Mouse (Mus musculus): ENCODE measurements around the gene Hemk1.

Hemk1 gene

DNA sequence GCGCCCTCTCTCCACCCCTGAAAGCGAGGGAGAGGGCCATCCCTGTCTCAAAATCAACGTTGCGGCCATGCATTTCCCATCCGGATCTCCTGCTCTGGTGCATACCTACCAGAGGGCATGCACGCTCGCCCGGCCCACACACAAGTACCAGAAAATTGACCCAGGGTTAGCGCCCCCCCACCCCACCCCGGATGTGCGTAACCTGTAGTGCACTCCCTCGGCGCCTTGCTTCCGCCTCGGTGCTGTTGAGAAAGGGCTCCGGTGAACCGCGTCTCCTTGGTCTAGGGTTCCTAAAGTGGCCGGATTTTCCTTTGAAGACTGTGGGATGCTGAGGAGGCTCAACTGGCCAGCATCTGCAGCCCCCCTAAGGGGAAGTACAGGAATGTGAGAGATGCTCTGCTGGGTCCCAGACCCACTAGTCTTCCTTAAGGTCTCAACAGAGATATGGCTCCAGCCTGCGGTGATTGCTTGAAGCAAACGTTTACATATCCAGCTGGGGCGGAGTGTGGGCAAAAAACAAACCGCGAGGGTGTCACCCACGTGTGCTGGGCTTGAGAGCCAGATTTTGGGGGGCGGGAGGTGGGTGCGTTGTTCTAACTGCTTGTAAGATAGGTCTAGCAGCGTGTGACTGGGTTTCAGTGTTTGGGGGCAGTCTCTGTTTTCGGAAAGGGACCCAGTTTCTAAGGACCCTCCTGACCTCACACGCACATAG lies at the start of gene Hemk1:
TSS of gene Hemk1 (minus strand) at position 179 of the 712 bp plus-strand sequence.
- peak; percentile 79 for DNase-seq

DNA sequence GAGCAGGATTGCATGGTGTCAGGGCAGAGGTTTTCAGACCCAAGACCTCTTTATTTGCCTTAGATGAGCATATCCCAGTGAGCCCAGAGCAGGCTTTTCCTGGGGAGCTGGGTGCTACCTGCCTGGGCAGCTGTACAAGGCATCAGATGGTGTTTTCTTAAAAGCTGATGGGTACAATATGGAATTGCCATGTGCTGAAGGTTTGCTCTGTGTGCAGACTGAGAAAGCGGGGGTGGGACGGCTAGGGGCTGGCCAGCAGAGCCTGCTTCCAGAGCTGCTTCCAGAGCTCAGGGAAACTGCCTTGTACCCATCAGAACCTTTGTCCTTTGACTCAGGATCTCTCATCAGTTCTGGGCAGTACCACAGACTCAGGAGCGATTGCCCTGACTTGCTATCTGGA lies 49.6 kb upstream of the Hemk1 start:
- DNase-seq: peak; percentile 44

DNA sequence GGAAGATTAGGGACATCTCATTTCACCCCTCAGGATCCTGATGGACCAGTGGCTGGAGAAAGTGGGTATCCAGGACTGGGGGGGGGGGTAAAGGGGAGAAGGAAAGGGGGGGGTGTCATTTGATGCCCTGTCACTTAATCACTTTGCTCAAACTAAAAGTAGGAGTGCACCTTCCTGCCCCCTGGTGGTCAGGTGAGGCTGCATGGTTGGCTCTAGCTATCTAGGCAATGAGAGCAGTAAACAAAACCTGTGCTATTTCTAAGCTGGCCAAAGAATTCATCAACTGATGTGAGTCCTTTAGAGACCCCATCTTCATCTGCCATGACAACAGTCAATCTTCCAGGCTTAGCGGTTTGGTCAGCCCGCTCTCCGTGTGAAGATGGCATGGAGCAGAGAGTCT lies 48.6 kb upstream of the Hemk1 start:
- no peak for DNase-seq

DNA sequence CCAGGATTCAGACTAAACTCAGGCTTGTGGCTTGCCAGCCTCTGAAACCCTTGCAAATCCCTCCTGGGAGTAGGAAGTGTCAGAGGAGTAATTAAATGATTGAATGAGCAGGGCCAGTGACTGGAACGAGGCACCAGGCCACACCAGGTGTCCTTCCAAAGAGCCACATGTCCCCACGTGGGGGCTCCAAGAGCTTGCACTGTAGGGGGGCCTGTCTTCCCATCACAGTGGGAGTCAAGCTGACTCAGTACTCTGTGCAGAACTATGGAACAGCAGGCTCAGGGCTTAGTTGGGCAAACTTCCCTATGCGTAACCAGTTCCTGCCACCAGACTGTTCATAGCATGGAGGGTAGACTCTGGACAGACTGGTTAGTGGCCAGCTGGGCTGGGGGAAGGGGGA lies 46.2 kb upstream of the Hemk1 start:
- DNase-seq: no peak

DNA sequence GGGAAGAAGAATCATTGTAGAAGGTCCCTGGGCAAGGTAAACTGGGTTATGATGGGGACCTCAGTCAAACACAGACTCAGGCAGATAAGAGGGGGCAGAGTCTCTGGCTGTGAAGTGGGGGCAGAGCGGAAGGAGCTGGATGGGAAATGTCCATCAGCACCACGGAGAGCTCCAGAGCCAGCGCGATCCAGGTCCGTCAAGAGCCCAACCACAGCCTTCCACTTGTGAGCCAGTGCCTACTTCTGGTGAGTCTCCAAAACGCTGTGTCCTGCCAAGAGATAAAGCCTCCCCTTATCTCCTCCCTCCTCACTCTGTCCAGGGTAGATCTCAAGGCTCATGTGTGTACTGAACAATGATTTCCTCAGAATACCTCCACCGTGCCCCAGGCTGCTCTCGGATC lies 43.6 kb upstream of the Hemk1 start:
- DNase-seq: no peak

DNA sequence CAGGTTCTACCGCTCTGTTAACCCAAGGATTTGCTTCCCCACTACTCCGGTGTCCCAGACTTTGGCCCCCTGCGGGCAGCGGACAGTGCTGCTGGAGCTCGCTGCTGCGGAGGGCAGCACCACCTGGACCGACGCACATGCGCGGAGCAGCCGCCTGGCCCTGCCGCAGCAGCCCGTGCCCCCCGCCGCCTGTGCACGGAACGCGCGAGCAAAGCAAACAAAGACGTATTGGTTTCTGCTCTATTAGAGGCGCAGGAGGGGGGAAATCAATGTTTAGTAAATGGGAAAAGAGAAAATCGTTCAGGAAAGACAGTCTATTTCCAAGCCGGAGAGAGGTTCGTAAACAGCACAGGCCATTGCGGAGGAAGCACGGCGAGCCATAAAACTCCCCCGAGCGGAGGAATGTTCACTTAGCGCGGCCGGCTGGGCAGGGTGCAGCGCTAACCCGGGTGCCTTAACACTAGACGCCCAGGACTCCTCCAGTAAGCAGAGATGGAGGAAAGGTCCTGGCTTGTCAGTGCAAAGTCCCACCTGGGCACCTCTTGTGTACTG lies 39.9 kb upstream of the Hemk1 start:
- DNase-seq: no peak

DNA sequence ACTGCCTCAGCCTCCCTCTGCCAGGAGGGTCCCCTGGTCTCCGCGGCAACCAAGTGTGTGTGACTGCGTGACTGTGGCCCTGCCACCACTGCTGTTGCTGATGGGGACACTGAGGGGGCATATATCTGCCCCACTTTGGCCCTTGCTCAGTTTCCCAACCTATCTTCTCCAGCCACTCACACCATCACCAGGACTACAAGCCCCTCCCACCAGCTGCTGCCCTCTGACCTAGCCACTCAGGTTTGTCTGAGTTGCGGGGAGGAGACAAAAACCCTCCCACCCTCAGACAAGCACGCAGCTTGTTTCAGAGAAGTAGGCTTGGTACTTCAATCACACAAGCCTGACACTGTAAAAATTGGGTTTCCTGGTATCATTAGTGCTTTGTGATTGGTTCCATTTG lies 37.3 kb upstream of the Hemk1 start:
- no peak for DNase-seq

DNA sequence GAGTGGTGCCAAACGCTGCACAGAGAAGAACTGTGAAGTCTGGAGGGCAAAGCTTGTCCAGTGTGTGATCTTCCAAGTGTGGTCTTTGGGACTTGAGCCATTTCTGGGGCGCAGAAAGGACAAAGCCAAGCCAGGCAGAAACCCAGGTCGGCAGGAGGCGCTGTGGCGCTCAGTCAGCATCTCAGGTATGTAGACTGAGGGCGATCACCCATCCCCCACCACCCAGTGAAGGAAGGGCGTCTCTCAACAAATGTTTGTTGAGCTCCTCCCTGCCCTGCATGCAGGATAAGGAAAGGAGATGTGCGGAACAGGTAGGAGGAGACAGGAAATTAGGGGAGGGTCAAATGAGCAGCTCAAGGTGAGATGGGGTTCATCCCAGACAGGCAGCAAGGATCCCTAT lies 36.5 kb upstream of the Hemk1 start:
- DNase-seq: no peak

DNA sequence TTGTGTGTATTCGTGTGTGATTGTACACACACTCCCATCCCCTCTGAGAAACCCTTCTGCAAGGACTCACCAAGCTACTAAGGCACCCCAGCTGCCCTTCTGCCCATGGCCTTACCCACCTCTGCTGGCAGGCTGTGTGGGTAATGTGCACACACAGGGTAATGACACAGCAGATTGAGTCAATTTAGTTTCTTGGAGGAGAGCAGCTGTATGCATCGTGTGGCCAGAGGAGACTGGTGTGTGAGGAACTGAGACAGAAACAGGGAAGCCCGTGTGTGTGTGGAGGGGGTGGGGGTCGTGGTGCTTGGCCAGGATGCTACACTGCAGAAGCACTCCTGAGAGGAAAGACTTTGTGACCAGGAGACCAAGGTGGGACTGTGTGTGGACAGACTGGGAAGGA lies 34.3 kb upstream of the Hemk1 start:
- no peak for DNase-seq

DNA sequence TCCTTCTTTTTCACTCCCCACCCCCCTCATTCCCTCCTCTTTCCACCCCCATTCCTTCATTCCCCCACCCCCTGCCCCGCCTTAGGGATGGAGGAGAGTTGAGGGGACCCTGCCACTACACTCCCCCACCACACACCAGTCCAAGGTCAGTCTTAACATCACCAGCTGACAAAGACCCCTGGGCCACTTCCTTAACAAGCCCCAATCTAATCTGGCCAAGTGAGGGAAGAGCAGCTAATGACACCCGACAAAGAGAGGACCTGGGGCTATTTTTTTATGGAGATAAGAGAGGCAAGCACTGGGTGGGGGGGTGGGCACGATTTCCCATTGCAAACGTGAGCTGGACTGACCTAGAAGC lies 31.9 kb upstream of the Hemk1 start:
- DNase-seq: no peak

DNA sequence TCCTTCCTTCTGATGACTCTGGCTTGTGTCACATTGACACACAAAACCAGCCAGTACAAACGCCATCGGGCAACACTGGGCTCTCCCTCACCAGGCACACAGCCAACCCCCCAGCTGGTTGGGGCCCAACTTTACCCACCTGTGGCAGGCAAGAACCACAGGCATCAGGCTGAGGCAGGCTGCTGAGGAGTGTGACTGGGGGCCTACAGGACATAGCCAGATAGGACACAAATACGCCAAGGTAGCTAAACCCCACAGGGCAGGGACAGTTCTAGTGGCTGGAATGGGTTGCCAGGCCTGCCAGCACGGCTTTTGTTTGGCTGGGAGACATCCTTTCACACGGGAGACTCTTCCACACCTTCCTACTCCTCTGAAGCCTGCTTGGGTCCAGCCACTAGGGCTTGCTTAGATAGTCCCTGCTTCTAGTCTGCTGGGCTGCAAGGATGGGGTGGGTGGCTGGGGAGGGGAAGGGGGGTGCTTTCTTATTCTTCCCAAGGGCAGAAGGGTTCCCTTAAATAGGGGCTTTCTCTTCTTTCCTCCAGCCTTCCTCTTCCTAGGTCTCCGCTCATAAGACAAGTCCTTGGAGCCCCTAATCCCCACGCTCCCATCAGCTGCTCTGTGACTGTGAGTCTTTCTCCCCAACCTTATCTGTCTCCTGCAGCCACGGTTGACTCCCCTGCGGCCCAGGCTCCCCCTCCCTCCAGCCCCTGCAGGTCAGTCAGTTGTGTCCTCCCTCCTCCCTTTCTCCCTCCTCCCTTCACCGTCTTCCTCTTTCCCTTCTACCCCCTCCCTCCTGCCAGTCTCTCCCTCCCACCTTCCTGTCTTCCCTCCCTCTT lies 31.3 kb upstream of the Hemk1 start:
- DNase-seq: no peak

DNA sequence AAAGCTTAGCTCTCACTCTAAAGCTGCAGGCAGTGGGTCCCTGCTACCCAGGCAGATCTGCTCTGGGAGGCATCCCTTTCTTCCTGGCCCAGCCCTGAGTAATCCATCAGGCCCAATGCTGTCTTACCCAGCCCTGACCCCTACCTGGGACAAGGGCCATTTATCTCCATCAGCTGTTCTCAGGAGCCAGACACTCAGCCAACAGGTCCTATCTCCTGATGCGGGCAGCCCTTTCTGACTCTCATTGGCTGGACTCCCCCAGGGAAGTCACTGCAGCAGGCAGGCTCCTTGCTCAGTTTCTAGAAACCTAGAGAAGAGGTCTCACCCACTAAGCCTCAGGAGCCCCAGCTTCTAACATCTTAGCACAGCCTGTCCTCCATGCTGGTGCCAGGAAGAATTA lies 30.2 kb upstream of the Hemk1 start:
- no peak for DNase-seq

DNA sequence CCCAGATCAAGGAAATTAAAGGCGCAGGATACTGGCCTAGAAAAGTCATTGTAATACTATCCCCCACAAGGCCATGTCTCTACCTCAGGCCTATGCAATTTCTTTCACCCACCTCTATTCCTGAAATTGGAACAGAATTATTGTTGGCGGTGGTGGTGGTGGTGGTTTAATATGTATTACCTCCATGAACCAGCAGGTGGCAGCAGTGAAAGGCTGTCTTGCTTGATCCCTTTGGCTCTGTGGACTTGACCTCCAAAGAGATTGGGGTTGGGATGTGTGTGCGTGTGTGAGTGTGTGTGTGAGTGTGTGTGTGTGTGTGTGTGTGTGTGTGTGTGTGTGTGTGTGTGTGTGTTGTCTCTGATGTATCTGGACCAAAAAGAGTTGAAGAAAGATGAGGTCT lies 28.5 kb upstream of the Hemk1 start:
- no peak for DNase-seq

DNA sequence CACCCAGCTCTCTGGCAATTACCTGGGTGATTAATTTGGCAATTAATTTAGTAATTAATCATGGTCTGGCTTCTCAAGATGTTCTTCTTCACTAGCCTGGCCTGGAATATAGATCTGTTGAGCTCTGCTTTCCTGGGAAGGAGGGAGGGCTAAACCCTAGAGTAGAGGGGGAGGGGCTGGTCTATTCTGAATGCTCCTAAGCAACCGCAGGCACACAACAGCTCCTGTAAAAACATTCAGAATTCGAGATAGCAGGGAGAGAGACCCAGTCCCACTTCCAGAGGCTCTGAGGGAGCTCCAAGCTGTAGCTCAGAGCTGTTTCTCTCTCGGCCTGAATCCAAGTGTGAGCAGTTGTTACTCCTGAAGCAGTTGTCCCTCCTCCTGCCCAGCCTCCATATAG lies 22.8 kb upstream of the Hemk1 start:
- no peak for DNase-seq

DNA sequence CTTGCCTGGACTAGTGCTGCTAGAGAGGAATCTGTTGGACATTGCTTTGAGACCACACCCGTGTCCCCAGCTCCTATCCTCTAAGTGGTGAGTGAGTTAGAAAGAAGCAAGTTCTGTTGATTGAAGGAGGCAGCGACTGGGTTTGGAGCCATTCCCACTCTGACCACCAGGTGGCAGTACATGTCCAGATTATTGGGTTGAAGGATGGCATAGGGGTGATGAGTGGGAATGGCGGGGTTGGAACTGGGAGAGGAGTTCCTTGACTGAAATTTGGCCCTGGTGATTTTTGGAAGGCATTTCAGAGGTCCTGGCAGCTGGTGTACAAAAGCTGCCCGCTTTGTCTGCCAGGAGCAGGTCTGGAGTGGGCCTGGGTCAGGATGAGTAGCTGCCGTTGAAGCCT lies 19.5 kb upstream of the Hemk1 start:
- peak; percentile 43 for DNase-seq

DNA sequence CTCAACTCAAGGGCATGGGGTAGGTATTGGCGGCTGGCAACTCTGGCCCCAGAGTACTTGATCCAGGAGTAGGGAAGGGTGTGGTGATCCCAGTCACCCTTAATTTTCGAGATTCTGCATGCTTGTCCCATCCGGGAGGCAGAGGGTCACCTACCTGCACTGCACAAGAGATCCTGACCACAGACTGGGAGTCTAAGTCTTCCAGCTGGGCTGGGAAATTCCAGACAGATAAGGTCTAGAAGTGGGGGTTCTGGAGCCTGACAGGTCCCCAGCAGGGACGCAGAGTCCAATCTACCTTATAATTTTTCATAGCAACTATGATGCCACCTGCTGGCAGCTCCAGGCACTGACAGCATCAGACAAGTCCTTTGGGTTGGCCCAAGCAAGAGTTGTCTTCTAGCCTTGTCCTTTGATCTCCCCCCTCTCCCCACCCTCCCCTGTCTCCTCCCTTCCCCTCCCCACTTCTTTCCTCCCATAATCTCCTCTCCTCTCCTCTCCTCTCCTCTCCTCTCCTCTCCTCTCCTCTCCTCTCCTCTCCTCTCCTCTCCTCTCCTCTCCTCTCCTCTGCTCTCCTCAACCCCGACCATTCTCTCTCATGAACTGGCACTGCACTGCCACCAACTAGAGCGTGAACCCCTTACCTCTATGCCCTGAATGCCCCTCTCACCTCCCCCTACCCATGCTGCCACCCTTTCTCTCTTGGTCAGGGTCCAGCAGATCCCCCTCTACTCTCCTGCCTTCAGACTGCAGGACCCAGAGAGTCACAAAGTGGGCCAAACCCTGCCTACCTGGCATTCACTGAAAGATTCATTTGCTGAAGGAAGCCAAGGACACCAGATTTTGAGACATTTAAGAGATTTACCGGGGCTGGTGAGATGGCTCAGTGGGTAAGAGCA lies 18.0 kb upstream of the Hemk1 start:
- peak; percentile 49 for DNase-seq

DNA sequence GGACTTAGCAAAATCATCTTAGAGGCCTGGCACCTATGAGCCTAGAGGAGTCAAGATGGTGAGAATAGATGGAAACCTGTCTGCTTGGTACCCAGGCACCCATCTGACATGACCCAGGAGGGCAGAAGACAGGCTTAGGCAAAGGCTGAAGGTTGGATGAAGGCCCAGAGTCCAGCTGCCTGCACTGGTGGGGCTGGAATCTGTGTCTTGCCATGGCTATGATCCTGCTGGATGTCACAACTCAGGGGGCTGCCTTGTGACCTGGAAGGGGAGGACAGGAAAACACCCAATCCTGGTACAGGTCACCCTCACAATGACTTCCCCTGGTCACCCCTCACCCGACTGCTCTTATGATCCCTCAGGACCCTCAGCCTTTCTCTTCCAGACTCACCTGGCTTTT lies 16.7 kb upstream of the Hemk1 start:
- DNase-seq: no peak

DNA sequence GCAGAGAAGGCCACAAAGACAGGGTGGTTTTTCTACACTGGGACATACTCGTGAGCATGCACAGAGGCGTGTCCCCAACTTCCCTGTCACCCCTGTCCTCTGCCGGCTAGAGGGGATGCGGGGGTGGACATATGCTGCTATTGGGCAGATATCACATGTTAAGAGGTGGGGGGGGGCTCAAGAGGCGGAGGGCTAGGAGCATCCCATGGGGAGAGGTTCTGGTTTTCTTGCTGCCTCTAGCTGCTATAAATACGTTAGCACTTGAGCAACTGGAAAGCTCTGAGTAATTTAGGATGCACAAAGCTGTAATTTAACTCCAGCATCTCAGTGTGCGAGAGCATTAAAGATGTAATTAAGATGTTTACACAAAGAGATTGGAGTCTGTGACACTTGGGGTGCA lies 11.2 kb upstream of the Hemk1 start:
- DNase-seq: no peak

DNA sequence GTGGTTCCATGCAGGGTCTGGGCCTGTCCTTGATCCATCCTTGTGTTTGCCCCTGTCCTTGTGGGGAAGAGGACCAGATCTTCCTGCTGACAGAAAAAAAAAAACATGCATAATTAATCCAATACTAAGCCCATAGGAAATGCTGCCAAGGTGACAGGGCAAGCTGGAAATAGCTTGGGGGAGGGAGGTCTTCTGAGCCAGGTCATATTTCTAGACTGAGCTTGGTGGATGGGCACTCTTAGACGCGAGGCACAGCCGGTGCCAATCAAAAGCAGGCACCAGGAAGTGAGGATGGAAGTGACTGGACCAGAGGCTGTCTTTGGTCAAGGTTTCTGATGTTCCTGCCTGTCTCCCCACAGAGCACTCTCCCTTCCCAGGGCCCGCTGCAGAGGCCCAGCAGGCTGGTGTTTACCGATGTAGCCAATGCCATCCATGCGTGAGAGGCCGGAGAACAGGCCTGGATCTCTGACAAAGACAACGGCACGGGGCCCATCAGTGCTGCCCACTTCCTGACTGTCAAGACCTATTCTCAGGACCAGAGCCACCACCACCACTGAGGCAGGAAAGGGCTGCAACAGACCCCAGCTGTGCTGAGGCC lies 9.5 kb upstream of the Hemk1 start:
- no peak for DNase-seq

DNA sequence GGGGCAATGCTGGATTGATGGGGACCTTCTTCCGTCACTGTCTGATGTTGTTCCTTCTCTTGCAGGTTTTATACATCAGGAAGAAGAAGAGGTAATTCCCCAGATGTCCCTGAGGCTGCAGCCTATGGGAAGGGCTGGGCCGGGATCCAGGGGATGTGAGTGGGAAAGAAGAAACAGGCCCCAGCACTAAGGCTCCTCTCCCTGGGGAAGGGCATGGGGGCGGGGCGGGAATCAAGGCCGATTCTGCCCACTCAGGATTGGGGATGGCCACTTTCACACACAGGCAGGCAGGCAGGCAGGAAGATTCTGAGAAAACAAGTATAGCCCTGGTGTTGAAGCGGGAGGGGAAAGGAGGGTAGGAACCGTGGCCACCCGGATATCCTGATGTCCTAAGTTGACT lies 7.9 kb upstream of the Hemk1 start:
- DNase-seq: no peak

DNA sequence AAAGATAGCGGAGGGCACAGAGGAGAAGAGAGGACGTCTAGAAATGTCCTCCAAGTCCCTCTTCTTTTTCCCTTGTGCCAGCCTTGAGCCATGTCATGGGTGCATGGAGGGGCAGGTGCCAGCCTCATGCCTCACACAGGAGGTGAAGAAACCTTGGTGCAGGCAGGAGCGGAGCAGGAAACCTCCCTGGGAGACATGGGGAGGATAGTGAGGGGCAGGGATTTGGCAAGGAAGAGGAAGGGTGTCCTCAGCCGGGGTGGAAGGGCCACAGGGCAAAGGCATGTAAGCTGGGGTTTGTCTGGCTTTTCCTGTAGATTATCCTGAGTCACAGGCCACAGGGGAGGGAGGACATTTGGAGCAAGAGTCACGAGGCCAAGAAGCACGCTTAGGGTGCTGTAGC lies 5.9 kb upstream of the Hemk1 start:
- no peak for DNase-seq

DNA sequence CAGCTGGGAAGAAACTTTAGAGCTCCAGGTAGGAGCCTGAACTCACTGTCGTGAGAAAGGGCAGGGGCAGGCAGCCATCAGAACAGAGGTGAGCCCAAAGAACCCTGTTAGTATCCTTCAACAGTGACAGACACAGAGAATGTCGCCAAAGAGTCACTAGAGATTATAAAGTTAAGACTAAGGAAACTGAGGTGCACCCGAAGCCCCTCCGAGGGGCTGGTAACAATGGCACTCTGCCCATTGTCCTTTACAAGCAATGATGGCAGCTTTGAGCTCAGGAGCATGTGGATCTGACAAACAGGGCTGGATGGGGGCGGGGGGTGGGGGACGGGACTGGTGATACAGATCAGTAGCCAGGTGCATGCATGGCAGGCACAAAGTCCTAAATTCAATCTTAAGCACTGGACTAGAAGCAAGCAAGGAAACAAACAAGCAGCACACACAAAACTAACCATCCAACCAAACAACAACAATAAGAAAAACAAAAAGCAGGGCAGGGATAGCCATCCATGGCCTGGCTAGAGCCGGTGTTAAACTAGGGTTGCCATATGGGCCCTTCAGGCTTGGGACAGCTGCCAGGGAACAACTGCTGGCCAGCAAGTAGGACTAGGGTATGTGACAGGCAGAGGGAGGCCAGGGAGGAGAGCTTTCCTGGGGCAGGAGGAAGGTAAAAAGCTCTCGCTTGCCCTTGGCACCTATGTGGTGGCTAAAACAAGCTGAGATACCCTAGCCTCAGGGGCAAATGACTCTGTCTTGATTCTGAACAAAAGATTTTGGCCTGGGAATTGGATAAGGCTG lies 5.2 kb upstream of the Hemk1 start:
- no peak for DNase-seq

All from layer of hippocampus, adult 9-11 months (tissue).